Mouse (Mus musculus) brain, embryonic 14.5 days (tissue): ENCODE measurements around the gene Cyld.

ENCODE experiments used
- CTCF ChIP-seq: fragments of 200-500 bp; IDR thresholded peaks from 2 replicates; pipeline ENCODE4 v1.5.1; 2012; ENCODE audit warnings: inconsistent platforms, mild to moderate bottlenecking, moderate library complexity, borderline replicate concordance; ENCODE audit not compliant: insufficient read depth, insufficient read length; ENCODE audit errors: extremely low read depth
- POLR2A ChIP-seq: fragments of 200-500 bp; IDR thresholded peaks from 2 replicates; pipeline ENCODE4 v1.6.1; 2012; ENCODE audit warnings: mild to moderate bottlenecking, inconsistent platforms, borderline replicate concordance; ENCODE audit not compliant: poor library complexity, insufficient read depth, insufficient read length, severe bottlenecking; ENCODE audit errors: extremely low read depth

- TF ChIP-seq CTCF (no peak), POLR2A (no peak)
These were observed 21.3 kb upstream of the Cyld start for GRCm38 (mm10) chr8:88675372-88676165.
